Mouse (Mus musculus) cerebellum, adult 18-20 months (tissue): ENCODE data around the gene Ppp1r12b.
A peak's percentile ranks its signal among the peaks of the same experiment; 100 is the strongest.

Source experiments
- DNase-seq, 2 experiments: peaks; one replicate each; pipeline ENCODE4 v3.0.0; 2021

Gene Ppp1r12b

DNA sequence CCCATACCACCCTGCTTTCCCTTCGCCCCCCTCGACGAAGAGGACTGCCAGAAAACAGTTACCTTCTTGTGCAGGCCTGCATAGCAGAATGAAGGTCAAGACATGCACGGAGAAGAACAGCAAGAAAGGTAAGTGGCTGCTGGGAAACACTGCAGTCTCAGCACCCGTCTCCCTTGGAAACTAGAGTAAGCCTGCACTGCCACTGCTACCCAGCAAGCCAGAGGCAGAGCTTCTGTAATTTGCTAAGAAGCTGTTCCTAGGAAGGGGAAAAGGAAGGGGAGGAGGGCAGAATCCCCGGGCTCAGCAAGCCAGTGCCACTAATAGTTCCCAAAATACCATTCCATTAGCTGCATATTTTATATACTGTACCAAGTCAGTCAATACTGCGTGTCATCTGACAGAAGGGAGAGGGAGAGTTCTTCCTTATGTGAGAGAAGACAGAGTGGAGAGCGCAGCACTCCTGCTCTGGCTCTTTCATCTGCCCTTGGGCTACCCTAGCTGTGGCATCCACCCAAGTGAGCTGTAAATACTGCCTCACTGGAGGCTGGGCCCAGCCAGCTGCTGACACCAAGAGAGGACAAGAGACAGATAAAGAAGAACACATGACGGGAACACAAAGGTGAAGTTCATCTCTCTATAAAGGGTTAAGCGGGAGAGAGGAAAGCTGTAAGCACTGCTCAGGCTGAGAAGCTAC is 109.3 kb downstream of the Ppp1r12b start:
- DNase-seq = peak; percentile 35 to 48

DNA sequence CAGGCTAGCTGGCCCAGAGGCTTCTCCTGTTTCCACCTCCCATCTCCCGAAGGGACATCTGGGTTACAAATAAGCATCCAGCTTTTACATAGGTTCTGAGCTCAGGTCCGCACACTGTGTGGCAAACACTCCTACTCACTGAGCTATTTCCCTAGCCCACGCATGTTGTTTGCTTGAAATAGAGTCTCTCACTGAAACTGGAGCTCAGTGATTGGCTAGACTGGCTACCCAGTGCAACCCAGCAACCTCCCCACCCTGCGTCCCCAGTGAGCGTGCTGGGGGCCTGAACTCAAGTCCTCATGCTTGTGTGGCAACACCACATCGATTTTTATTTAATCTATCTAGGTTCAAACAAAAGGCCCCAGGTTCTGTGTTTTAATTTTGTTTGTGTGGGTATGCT is 112.4 kb downstream of the Ppp1r12b start:
- no peak for DNase-seq

DNA sequence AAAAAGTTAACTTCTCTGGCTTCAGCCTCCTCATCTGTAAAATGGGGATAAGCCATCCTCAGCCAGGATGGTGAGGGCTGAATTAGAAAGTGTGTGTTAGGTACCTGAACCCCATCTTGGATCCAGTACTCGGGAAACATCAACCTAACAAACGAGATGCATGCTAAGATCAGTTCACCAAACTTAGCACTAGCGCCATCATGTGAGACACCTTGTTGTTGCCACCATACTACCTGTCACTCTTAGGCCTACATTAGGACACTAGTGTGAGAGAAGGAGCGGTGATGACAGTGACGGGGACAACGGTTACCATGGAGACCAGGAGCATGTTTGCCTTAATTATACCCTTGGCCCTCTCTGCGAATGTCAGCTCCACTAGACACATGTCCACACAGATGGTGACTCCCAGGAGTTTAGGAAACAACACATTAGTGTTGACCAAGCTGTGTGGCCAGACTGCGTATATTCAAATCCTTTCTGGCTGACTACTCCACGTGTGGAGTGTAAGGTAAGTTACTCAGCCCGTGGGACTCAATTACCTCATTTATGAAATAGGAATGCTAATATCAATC is 118.7 kb downstream of the Ppp1r12b start:
- DNase-seq = peak in 1 of 2 experiments; percentile 34

DNA sequence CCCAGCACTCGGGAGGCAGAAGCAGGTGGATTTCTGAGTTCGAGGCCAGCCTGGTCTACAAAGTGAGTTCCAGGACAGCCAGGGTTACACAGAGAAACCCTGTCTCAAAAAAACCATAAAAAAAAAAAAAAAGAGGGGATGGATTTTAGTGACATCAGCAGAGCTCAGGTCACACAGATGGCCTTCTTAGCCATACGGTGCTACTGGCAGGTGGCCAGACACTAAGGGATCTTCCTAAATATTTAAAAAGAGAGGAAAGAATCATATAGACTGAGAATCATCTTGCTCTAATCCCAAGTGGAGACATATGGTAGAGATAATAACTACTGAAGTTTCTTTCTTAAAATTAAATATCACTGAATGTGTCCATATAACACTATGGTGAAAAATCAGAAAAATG is 124.9 kb downstream of the Ppp1r12b start:
- peak; percentile 58 to 62 for DNase-seq

DNA sequence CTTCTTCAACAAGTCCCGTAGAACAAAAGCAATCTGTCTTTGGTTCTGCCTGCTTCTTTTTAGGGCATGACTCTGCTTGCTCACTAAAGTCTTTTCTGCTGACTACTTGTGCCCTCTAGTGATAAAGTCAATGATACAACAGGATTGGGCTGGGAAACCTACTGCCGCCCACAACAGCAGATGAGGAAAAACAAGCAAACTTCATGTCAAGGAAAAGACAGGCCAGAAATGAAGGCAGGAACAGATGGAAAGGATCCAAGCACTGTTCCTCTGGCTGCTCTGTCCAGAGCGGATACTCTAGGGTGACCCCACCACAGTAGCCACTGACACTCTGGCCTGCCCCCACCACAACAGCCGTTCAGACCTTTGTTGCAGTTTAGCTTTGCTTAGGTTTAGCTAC is 126.1 kb downstream of the Ppp1r12b start:
- peak; percentile 46 to 50 for DNase-seq

DNA sequence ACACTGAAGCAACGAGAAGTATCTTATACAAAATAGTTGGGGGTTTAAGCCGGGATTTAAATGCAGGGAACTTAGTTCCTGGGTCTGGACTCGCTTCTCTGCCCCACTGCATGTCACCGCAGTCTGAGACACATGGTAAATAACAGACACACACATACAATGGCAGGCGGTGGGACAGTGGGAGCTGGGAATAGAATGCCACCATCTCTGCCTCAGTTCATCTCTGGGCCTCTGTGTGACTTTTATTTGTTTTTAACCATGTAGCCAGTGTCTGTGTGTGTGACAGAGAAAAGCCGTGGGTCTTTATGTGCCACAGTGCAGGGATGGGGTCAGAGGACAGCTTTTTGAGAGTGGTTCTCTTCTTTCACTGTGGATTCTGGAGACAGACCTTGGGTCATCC is 130.8 kb downstream of the Ppp1r12b start:
- DNase-seq = no peak

DNA sequence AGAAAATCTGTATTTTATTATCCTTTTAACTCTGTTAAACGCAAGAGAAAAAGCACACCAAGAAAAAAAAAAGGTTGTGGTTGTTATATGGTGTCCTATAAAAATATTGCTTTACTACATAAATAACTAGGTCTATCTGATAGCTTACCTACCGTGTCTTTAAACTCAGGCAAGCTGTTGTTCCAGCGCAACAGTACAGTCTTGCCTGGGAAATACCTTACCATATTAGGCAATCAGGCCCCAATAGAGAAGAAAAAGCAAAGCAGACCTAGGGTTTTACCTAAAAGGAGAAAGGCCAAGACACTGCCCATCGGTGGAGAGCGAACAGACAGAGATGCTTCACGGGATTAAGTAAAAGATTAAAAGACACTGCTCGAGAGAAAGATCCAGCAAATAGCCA is 131.9 kb downstream of the Ppp1r12b start:
- no peak for DNase-seq

DNA sequence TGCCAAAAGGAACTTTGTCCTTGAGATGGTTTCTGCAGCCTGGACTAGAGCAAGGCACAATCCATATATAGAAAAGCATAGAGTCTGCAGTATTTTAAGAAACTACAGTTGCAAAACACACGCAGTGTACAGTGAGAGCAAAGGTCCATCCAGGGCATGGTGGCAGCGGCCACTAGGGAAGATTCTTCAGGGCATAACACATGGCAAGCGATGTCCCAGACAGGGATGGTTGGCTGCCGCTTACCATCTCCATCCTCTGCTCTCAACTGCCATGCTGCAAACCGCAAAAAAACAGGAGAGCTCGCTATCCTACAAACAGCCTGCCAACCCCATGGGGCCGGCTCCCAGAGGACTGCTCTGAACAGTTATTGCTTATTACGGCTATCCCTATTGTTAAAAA is 132.4 kb downstream of the Ppp1r12b start:
- DNase-seq = no peak

DNA sequence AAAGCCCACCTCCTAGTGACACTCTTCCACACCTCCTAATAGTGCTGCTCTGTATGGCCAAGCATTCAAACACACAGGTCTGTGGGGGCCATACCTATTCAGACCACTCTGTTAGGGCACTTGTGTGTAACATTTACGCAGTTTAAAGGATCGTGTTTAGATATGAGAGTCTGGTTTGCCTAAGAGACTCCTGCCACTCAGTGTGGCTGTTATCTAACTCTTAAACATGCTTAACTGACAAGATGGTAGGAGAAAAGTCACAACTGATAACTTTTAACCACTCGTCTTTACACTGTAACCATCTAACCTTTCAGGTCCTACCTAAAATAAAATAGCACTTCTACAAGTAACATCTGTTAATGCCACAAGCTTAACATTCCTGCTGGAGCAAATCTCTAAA is 134.9 kb downstream of the Ppp1r12b start:
- DNase-seq = no peak

DNA sequence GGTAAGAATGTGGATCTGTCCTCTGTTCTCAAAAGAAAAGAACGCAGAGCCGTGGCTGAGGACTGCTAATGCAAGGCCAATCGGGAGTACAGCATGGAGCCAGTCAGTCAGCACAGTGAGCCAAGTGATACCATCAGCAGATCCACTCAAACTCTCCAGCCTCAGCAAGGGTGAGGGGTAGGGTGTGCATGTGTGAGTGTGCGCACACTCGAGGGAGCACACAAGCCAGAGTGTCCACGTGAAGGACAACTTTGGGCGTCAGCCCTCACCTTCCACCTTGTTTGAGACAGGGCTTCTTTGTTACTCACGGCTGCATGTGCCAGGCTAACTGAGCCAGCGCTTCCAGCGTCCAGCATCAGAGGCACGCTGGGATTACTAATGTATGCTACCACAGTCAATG is 136.5 kb downstream of the Ppp1r12b start:
- DNase-seq = no peak

DNA sequence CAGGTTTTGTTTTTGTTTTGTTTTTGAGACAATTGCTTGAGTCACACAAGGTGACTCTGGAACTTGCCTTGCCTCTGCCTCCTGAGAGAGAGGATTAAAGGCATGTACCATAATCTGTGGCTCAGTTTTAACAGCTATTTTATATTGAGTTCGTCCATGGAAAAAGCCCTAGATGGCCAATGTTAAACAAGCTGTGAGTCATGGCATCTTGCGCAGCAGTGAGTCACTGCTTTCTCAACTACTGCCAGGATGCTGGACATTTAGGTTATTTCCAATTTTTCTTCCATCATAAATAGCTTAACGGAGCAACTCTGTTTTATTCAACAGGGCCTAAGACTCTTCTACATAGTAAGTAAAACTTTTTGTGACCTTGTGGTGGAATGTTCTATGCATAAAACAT is 137.0 kb downstream of the Ppp1r12b start:
- DNase-seq = no peak

DNA sequence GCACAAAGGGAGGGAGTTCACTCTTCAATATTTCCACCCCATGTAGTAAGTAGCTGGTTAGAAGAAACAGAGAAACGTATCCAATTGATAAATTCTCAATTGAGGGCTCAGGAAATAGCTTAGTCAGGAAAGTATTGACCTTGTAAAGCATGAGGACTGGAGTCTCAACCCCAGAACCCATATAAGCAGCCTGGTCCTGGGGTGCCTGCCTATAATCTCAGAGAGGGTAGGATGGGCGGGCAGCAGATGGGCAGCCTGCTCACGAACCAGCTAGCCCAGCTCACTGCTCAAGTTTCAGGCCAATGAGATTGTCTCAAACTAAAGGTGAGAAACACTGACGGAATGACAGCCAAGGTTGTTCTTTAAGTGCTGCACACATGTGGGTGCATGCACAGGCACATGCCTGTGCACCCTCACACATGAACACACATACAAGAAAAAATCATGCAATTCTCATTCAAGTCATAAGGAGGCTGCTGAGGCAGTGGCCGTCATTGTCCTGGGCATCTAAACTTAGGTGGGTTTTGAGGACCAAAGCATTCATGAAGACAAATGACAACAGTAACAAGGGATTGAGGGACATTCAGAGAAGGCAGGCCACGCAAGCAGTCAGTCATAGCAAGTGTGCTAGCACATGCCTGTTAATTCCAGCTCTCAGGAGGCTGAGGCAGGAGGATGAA is 137.7 kb downstream of the Ppp1r12b start:
- DNase-seq = no peak

DNA sequence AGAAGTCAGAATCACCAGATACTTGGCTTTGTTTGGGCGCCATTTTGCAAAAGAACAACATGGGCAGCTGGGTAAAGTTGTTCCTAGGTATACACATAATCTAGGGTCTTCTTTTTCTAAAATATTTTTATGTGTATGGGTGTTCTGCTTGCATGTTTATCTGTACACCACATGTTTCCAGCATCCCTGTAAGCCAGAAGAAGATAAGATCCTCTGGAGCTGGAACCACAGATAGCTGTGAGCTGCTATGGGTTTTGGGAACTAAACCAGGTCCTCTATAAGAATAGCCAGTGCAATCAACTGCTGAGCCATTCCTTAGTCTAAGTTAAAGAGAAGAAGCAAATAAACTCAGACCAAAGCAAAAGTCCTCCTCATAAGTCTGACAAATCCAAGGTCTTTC is 138.6 kb downstream of the Ppp1r12b start:
- no peak for DNase-seq

DNA sequence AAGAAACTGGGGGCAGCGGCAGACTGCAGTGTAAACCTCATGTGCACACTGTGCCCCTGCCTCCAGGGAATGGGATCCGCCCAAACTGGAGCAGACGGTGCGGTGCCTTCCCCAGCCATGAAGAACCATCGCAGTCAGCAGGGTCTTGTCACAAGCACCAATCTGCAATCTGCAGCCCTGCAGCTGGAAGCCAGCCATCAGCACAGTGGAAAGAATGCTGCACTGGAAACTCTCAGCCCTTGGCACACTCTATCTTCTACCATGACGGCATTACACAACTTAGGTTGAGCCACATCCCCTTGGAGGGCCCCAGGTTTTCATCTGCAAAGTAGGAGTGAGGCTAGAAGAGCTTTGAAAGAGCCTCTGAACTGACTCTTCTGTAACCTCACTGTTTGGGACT is 139.1 kb downstream of the Ppp1r12b start:
- no peak for DNase-seq

DNA sequence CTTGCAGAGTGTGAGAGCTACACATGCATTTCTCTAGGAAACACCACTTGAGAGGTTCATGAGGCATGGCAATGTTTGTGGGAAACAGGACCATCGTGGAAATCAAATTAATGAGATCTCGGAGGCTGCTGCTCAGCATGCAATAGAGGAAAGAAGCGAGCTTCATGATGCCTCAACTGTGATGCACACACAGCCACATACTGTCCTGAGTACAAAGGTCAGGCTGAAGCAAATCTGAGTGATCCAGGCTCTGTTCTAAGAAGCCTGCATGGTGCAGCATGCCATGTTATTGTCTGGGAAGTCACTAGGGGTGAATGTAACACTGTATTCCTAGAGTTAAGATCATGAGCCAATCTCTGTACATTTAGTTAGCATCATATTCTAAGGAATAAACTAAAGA is 140.0 kb downstream of the Ppp1r12b start:
- DNase-seq = no peak

DNA sequence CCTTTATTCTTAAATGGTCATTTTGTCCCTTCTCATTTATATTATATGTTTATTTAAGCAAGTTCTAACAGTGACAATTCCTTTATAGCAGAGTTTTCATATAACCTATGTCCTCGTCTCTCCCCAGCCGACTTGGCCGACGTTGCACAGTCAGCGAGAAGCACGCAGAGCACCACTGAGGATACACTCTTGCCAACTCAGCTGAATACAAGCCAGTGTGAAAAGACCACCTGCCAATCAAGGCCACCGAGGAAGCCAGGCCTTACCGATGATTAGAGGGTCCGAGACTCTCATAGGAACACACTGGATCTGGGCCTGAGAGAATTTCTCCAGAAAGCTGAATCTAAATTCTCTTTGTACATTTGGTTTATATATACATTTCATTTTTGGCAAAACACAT is 150.3 kb downstream of the Ppp1r12b start:
- no peak for DNase-seq

DNA sequence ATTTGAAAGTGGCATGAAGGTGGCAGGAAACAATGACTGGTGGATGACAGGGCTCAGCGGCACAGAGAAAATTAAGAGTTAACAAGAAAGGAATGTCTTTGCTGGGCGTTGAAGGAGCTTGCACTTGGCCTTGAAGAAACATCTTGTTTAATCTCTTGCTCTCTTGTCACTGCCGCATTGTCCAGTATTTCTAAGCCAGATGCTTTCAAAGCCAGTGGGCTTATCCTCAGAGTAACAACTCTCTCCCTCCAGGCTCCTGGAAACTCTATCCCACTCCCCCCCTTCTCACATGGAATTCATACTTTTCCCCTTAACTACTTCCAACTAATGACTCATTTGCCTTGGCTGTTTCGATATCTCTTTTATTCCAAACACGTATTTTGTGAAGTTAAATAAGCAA is 151.4 kb downstream of the Ppp1r12b start:
- no peak for DNase-seq

DNA sequence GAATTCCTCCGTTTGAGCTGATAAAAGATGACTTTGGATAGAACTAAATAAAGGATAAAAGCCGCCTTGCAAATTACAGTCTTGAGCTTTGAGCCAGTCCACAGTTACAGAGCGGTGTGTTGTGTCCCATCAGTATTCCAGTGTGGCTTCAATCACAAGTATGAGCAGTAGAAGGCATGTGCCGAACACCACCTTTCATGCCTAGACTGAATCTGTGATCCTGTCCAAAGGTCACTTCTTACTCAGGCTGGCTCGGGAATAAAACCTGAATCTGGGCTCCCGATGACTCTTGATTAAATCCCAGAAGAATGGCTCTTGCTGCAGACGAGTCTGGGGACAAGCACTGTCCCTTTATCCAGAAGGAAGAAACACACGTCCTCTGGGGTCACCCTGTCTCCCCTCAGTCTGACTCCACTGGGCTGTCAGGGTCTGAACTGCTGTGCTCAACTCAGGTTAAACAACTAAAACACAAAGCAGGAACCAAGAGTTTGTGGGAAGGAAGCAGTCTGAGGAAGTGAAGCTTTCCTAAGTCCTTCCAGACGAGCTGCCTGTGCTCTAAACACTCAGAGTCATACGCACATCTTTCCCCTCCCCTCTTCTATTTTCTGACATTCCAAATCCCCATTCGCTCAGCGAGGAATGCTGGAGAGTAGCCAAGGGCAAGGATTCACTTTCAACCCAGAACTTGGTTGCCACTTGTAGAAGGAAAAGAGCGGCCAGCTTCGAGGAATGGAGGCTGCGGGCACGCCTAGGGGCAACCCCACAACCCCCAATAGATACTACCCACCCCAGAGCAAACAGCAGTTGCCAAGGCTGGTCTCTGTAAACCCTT is 152.2 kb downstream of the Ppp1r12b start:
- no peak for DNase-seq

DNA sequence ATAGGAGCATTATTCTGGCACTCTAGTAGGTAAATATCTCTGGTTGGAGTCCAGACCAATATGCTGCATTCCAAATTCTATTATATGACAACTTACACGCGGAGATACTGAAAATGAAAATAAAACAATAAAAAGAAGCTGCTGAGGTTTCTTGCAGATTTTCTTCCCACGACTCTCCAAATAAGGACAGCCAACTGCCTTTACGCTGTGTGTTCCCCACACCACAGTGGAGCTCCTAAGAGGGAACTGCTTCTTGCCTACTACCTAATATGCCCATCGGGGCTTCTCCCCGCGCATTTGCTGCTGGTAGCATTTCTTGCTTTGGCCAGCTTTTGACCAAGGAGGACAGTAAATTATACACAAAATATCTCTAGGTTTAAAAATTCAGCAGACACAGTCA is 154.0 kb downstream of the Ppp1r12b start:
- no peak for DNase-seq

DNA sequence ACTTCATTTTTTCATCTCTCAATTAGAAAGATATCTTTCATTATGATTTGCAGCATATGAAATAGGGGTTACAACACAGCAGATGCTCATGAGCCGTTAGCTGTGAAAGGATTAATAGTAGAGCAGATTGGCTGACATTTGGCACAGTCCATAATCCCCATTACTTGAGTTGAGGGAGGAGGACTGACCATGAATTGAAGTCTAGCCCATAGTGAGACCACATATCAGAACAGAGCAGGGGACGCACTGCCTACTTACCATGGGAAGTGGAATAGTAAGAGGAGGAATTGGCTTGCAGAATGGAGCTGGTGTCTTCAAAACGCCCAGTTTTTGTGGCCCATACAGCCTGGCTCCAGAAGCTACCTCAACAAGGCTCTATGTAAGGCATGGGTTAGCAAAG is 159.2 kb downstream of the Ppp1r12b start:
- no peak for DNase-seq

DNA sequence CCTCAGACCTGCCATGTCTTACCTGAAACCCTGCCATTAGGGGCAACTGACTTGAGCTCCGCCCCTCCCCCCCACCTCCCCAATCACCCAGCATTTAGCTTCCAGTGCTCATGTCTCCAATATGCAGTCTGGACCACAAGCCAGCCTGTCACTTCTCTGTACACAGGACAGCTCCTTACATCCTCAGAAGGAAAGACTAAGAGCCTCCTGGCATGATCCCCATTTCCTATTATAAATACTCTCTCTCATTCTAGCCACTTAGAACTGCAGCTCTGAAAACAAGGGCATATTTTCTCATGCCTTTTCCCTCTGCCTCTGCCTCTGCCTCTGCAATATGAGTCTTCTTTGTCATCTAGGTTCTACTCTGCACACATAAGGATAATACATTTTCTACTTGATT is 159.7 kb downstream of the Ppp1r12b start:
- DNase-seq = no peak

DNA sequence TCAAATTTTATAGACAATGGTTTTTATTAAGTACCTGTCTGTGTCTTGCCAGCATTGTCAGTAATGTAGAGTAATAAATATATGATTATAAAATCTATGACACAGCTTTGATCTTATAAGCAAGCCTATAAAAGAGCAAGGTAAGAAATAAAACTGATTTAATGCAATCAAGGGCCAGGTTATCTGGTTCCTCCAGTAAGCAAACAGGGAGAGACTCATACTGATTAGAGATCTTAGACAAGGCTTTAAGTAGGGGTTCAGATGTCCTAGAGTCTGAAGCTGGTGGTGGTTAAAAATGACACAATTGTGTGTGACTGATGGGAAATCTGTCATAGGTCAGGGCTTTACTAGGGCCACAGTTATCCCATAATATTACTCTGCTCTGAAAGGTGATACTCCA is 164.3 kb downstream of the Ppp1r12b start:
- no peak for DNase-seq

DNA sequence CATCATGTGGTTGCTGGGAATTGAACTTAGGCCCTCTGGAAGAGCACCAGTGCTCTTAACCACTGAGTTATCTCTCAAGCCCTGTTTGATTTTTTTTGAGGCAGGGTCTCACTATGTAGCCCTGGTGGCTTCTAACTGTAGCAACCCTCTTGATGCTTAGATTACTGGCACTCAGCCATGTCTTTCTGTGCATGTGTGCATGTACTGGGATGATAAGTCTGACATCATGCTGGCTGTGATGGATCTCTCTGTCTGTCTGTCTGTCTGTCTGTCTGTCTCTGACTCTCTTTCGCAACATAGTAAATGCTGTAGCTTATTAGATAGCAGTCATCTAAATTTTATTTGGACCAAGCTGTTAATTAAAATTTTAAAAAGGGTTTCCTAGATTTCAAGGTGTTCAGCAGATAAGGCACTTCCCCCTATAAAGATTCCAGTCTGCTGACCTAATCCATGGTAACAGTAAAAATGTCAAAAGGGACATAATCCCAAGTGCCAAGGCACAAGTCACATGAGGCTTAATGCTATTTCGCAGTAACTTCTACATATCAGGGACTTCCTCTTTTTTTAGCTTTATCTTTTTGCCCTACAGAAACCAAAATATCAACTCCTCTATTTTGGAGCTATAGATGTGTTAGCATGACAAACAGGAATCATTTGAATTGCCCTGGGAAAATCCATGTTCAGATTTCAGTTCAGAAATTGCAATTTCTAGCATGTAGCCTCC is 164.9 kb downstream of the Ppp1r12b start:
- DNase-seq = no peak
